ENCODE assay signal across 18 mouse cellular contexts in genomic region chr3:59054834-59055535, GRCm38 (mm10). TPM values are rescaled to one million over a fixed set of nuclear protein-coding genes. Genes with fewer than 3 reads are reported as not detected.
A peak's percentile ranks its signal among the peaks of the same experiment; 100 is the strongest.
DNase-seq lines count a peak whose midpoint lies in the region; ATAC-seq and TF ChIP-seq lines count a peak whose summit lies in the region.
"Had no signal": no experiment of that assay in that cellular context is flagged by ENCODE, and none has a peak within 500 bp of the region (broad histone marks: within the 10 kb centered on the region; RNA-seq: fewer than 3 reads in every experiment).

No protein-coding gene starts in this region.

- no peak overlapping the region for H3K27ac ChIP-seq in layer of hippocampus, adult 2 months
- H3K27ac ChIP-seq in hindbrain, embryonic 11.5 days (ENCODE audit: low read depth, low read length), result no peak overlapping the region
- H3K27ac ChIP-seq: embryonic facial prominence, embryonic 10.5 days; hindbrain, embryonic 13.5 days; limb, embryonic 15.5 days had no signal

- H3K36me3 ChIP-seq in megakaryocyte, embryonic 14.5 days (replicated peaks; ENCODE audit: low read length), result peaks cover 41% of the 10 kb centered on the region
- H3K36me3 ChIP-seq in hindbrain, embryonic 11.5 days (ENCODE audit: control insufficient read depth, insufficient read depth, low read length), result no peaks in the 10 kb centered on the region
- H3K36me3 ChIP-seq: embryonic facial prominence, embryonic 10.5 days; hindbrain, embryonic 13.5 days; limb, embryonic 15.5 days had no signal

- no peak overlapping the region for H3K9ac ChIP-seq in hindbrain, embryonic 11.5 days (ENCODE audit: low read depth, low read length)
- H3K9ac ChIP-seq: hindbrain, embryonic 13.5 days; limb, embryonic 15.5 days had no signal

- ATAC-seq in granulocyte monocyte progenitor cell, adult 5-6 weeks (replicated peaks; ENCODE audit: poor library complexity, severe bottlenecking), result peak; percentile 90
- ATAC-seq in hindbrain, embryonic 11.5 days (ENCODE audit: low FRiP score), result no peak

- no peak for TF ChIP-seq POLR2A in lung, adult 2 months (IDR thresholded peaks at IDR 0.05; ENCODE audit: borderline replicate concordance, extremely low read depth, low read depth, low read length)

- 61% methylated on average over 17 of the region's 17 CpGs for WGBS in lung, adult 2 months
- WGBS in hindbrain, embryonic 11.5 days, result 92% methylated on average over 17 of the region's 17 CpGs

- H3K4me3 ChIP-seq in lung, adult 2 months (replicated peaks; ENCODE audit: extremely low read depth, low read depth, low read length), result no peak overlapping the region
- peak overlapping the region; percentile 92 for H3K4me3 ChIP-seq in megakaryocyte, embryonic 14.5 days (replicated peaks)
- no peak overlapping the region for H3K4me3 ChIP-seq in layer of hippocampus, adult 2 months
- no peak overlapping the region for H3K4me3 ChIP-seq in hindbrain, embryonic 11.5 days (ENCODE audit: low read depth, low read length)
- H3K4me3 ChIP-seq: embryonic facial prominence, embryonic 10.5 days; hindbrain, embryonic 13.5 days; limb, embryonic 15.5 days had no signal

- H3K4me1 ChIP-seq in lung, adult 2 months (ENCODE audit: control insufficient read depth, insufficient read depth, low read length), result no peaks in the 10 kb centered on the region
- peaks cover 100% of the 10 kb centered on the region for H3K4me1 ChIP-seq in megakaryocyte, embryonic 14.5 days
- H3K4me1 ChIP-seq in hindbrain, embryonic 11.5 days (replicated peaks; ENCODE audit: control insufficient read depth, insufficient read depth, low read length), result no peaks in the 10 kb centered on the region

- H3K4me2 ChIP-seq in hindbrain, embryonic 11.5 days (replicated peaks; ENCODE audit: low read depth, low read length), result no peak overlapping the region
- H3K4me2 ChIP-seq: hindbrain, embryonic 13.5 days; limb, embryonic 15.5 days had no signal

- peak; percentile 1 for DNase-seq in lung, postnatal 25 days (ENCODE audit: low spot score)
- no peak for DNase-seq in lung, adult 2 months
- DNase-seq in spleen, postnatal 10 days (ENCODE audit: low spot score in 2 of 2), result peak; percentile 10 to 44
- no peak for DNase-seq in layer of hippocampus, adult 2 months (ENCODE audit: low spot score in 2 of 2)
- no peak for DNase-seq in hindbrain, embryonic 11.5 days (ENCODE audit: low spot score)
- no peak for DNase-seq in Muller cell, postnatal 12 days (ENCODE audit: inconsistent ontology term)
- DNase-seq: adrenal gland, adult 2 months; cerebellum, adult 9-10 months; kidney, adult 11 months; kidney, postnatal 4 days; right cerebral cortex, postnatal 25 days; thymus, postnatal 4 days had no signal

- H3K27me3 ChIP-seq in megakaryocyte, embryonic 14.5 days (replicated peaks), result no peaks in the 10 kb centered on the region
- no peaks in the 10 kb centered on the region for H3K27me3 ChIP-seq in hindbrain, embryonic 11.5 days (ENCODE audit: control insufficient read depth, insufficient read depth, low read length)
- H3K27me3 ChIP-seq: hindbrain, embryonic 13.5 days; limb, embryonic 15.5 days had no signal

- no peaks in the 10 kb centered on the region for H3K9me3 ChIP-seq in megakaryocyte, embryonic 14.5 days
- no peaks in the 10 kb centered on the region for H3K9me3 ChIP-seq in hindbrain, embryonic 11.5 days (ENCODE audit: control insufficient read depth, low read length)
- H3K9me3 ChIP-seq: embryonic facial prominence, embryonic 10.5 days; hindbrain, embryonic 13.5 days; limb, embryonic 15.5 days had no signal

- TF ChIP-seq CTCF in lung, adult 2 months (IDR thresholded peaks at IDR 0.05; ENCODE audit: insufficient read depth, low read length), result no peak
- TF ChIP-seq CTCF in layer of hippocampus, adult 2 months (conservative IDR thresholded peaks at IDR 0.05), result no peak

RNA-seq across cellular contexts. Expression of gene Gpr171, which starts 46.6 kb away (rescaled TPM):
- 0.86 and 0.90 TPM in 2 replicates for polyA plus RNA-seq in lung, adult 2 months (2012; rRNA removed)
- total RNA-seq in granulocyte monocyte progenitor cell, adult 5-6 weeks (2014; fragmentation: Nextera tagmentation), result 17.4 and 20.6 TPM in 2 replicates
- 24.2 and 29.3 TPM in 2 replicates for total RNA-seq in granulocyte monocyte progenitor cell, adult 5-6 weeks (2017)
- 3.0 and 6.1 TPM in 2 replicates for polyA plus RNA-seq in megakaryocyte, embryonic 14.5 days (2012; ENCODE audit: insufficient read depth, low replicate concordance)
- total RNA-seq in layer of hippocampus, adult 2 months (2021), result not detected
- 1.1 and 1.4 TPM in 2 replicates for polyA plus RNA-seq in hindbrain, embryonic 11.5 days (2014; fragmentation: Nextera tagmentation; extraction: Ambion mirVana)
- total RNA-seq: adrenal gland, adult 2 months had no signal
- polyA plus RNA-seq: adrenal gland, adult 2 months; brain, embryonic 14.5 days had no signal

RNA-seq across cellular contexts. Expression of gene Med12l, which starts 49.4 kb away (rescaled TPM):
- polyA plus RNA-seq in lung, adult 2 months (2012; rRNA removed), result 0.71 and 1.1 TPM in 2 replicates
- 0.81 and 1.7 TPM in 2 replicates for total RNA-seq in granulocyte monocyte progenitor cell, adult 5-6 weeks (2014; fragmentation: Nextera tagmentation)
- total RNA-seq in granulocyte monocyte progenitor cell, adult 5-6 weeks (2017), result 1.2 and 2.4 TPM in 2 replicates
- polyA plus RNA-seq in megakaryocyte, embryonic 14.5 days (2012; ENCODE audit: insufficient read depth, low replicate concordance), result 12.6 and 12.7 TPM in 2 replicates
- total RNA-seq in layer of hippocampus, adult 2 months (2021), result 10 to 100 TPM; 54.2 to 61.6 TPM
- 3.8 and 4.7 TPM in 2 replicates for polyA plus RNA-seq in hindbrain, embryonic 11.5 days (2014; fragmentation: Nextera tagmentation; extraction: Ambion mirVana)

Comparison
In these comparisons a context has a peak if more than half of its experiments do, and no peak if none do; other contexts are left out.
1. DNase-seq: peak in lung, postnatal 25 days (single experiment) and spleen, postnatal 10 days (2 of 2); none in lung, adult 2 months (single experiment), layer of hippocampus, adult 2 months (0 of 2), hindbrain, embryonic 11.5 days (single experiment) and Muller cell, postnatal 12 days (single experiment).